Mouse (Mus musculus) kidney, adult 11 months (tissue): Measurements from ENCODE around the gene Olfr449.

ENCODE experiments used
- DNase-seq: peaks from one replicate; pipeline ENCODE4 v3.0.0; 2022

Gene Olfr449

DNA sequence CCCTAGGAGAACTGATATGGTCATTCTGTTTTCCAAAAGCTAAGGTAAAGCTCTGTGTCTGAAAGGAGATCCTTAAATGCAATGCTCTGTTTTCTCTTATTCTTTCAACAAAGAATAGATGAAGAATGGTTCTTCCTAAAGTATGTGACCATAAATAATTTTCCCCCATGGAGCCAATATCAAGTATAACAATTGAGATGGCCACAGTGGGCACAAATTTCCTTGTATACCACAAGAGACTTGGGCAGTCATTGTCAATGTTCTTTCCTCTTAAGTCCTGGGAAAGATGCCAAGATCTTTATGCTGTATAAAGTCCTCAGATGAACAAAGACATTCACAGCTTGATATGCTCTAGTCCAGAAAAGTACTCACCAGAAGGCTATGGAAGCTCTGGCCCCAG, at the start of gene Olfr449:
Gene Olfr449 (plus strand): TSS at position 301 of the 400 bp plus-strand sequence.
- no peak for DNase-seq

- DNase-seq = no peak
These were observed 49.4 kb upstream of the Olfr449 start, which contains the start of gene Olfr452 for GRCm38 (mm10) chr6:42784793-42785192. Gene Olfr452 (plus strand): TSS chr6:42785093.

GRCm38 (mm10) chr6:42790247-42790948, 43.8 kb upstream of the Olfr449 start:
- no peak for DNase-seq

GRCm38 (mm10) chr6:42790949-42791556, 43.1 kb upstream of the Olfr449 start:
- DNase-seq = no peak

GRCm38 (mm10) chr6:42794982-42795381, 39.2 kb upstream of the Olfr449 start:
- DNase-seq = no peak

- no peak for DNase-seq
These were observed 22.5 kb upstream of the Olfr449 start, which contains the start of gene Olfr450 for GRCm38 (mm10) chr6:42811639-42812038. Gene Olfr450 (plus strand): TSS chr6:42811939.

DNA sequence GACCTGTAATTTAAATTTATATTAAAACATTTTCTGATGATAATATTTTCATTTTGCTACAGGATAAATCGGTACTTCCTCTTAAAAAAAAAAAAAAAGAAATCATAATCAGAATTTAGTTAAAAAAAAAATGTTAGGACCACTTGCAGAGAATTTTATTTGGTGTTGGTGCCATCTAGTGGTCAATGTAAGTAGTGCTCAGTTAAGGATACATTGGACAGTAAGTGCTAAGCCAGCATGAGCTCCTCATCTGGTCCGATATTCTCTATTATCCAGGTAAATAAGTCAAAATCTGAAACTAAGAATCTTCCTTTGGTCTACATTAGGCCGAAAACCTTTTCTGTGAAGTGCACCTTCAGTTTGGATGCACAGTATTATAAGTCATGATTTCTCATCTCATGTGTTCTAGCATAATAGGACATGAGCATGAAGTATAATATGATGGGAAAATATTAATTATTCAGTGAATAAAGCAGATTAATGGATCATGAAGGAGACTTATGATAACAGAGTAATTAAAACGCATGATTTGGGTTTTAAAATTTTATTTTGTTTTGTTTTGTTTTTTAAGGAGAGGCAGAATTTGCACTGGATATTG, 26.1 kb downstream of the Olfr449 start:
- DNase-seq = no peak

- no peak for DNase-seq
These were observed 35.5 kb downstream of the Olfr449 start for GRCm38 (mm10) chr6:42869695-42870094.

- no peak for DNase-seq
These were observed 42.1 kb downstream of the Olfr449 start for GRCm38 (mm10) chr6:42876323-42876722.
